Mouse (Mus musculus): ENCODE measurements at regions not wholly inside any gene's neighbourhood (a gene's known extent, or its start where the extent isn't known, plus 50 kb on each side); places are given as distances from the start of the nearest gene placed in this dataset.

DNA sequence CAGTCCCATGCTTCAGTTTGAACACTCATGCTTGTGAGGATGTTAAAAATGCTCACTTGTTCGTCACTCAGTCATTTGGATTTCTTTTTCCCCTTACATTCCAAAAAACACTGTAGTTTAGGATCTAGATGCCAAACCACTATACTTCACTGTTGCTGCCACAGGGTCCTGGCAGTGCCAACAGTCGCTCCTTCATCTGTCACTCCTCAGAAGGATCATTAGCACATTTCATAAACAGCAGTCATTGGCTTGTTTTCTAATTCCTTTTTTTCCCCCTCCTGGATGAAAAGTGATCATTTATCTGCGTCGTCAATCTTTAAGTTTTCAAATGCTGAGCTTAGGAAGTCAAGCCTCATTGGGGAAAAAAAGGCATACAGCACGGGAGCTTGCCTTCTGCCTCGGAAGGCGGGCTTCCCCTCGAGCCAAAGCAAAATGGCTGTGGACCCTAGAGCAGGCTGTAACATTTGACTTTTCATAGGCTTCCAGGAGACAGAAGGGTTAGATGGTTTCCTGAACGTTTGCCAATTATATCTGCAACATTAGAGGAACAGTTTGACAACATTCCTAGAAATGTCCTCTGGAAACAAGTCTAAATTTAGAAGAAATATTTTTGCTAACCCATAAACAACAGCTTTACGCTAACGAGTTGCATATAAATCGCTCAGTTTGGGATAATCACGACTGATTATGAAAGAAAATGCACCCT is 95.6 kb upstream of the Fat1 start:
- TF ChIP-seq GATA1 (IDR thresholded peaks at IDR 0.05; ENCODE audit: borderline replicate concordance, low read length) (no peak), FLI1 (IDR thresholded peaks at IDR 0.05; ENCODE audit: low read length) (no peak)

Measured in megakaryocyte, embryonic 14.5 days (primary cell).